Mouse (Mus musculus): ENCODE data around the gene Alpk3.
"Not testable (repeated sequence)": the region's sequence is repeated elsewhere in the genome, so short reads cannot be mapped to it uniquely, and the experiment has no call there.

The Alpk3 gene

DNA sequence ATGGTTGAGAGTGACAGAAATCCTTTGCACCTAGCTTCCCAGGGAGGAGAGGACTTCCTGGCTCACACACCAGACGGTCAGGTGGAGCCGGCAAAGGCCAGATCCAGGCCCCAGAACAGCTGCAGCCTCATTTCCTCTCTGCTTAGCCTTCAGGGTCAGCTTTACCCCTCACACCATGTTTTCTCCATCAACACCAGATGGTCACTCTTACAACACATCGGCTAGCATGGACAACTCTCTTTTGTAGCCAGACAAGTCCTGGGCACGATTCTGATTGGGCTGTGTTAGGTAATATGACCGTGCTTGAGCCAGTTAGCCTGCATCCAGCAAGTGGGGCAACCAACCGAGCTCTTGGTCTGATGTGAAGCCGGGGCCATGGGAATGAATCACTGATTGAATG lies 74.5 kb downstream of the Alpk3 start:
- no peak for DNase-seq (ENCODE audit: low spot score in 2 of 2)

DNA sequence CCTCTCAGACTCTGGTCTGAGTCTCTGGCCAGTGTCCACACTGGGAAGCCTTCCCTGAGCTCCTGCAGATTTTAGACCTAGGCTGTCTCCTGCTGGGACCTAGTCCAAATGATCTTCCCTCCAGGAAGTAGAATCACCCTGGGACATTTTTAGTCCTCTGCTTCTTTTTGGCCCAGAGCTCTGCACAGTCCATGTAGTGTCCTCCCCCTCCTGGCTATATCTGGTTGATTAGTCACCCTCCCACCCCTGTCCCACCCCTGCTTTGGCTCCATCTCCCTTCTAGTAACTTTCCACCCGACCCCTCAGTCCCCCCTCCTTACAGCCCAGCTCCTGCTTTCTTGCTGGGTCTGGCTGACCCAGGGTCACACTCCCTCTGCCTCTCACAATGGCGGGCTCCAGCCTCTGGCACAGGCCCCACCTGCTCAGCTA lies 75.5 kb downstream of the Alpk3 start:
- no peak for DNase-seq (ENCODE audit: low spot score in 2 of 2)

DNA sequence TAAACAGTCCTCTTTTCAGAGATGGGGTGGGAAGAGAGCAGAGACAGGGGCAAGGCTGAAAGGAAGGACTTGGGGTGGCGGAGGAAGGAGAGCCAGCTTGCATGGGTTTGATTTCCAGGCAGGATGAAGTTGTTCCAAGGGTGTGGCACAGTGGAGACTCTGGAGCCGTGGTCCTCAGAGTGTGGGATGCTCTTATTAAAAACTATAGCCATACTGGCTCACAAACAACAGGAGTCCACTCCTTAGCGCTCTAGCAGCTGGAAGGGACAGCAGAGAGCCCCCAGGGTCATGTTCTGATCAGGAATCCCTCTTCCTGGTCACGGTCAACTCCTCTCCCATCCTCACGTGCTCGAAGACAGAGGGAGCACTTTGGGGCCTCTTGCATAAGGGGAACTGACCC lies 76.0 kb downstream of the Alpk3 start:
- no peak for DNase-seq (ENCODE audit: low spot score in 2 of 2)

DNA sequence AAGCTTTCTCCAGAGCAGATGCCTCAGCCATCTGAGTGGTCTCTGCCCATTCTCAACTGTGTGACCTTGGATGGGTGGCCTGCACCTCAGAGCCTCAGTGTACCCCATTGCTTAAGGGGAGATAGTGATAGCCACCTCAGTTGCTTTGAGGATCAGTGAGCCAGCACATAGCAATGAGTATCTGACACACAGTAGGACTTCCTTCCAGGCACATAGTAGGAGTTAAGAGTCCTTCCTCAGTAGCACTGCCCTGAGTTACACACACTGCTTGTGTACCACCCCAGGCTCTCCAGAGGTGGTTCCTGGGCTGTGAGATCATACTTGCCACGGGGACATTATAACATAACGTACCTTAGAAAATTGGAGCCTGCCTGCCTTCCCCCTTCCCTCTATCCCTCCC lies 76.5 kb downstream of the Alpk3 start:
- no peak for DNase-seq (ENCODE audit: low spot score in 2 of 2)

DNA sequence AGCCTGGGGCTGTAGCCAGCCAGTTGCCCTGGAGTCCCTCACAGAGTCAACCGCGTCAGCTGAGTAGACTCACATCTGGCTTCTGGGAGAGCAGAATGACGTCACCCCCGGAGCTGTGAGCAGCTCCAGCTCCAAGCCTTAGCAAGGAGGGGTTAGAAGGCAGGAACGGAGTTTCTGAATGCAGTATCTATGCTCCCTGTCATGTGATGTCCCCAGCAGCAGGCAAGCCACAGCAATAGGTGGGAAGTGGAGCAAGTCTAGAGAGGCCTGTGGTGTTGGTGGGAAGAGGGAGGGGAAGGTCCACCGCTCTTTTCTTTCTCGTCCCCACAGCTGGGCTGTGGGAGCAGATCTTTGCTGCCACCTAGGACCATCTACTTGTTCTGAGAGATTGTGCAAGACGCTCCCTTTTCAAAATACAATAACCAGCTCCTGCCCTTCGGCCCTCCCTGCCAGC lies 77.2 kb downstream of the Alpk3 start:
- DNase-seq (ENCODE audit: low spot score in 2 of 2) = peak; percentile 15 to 49

DNA sequence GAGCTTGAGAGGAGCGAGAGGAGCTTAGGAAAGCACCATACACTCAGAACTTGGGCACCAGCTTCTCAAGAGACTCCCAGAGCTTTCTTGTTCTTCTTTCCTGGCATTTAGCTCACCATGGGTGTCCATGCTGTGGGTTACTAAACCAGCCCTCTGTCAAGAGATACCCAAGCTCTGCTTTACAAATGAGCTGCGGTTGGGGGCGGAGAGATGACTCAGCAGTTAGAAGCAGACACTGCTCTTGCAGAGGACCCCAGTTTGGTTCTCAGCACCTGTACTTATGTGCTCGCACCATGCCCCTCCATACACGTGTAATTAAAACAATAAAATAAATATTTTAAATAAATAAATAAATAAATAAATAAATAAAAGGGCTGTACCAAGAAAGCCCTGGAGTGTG lies 79.9 kb downstream of the Alpk3 start:
- DNase-seq (ENCODE audit: low spot score in 2 of 2) = no peak

DNA sequence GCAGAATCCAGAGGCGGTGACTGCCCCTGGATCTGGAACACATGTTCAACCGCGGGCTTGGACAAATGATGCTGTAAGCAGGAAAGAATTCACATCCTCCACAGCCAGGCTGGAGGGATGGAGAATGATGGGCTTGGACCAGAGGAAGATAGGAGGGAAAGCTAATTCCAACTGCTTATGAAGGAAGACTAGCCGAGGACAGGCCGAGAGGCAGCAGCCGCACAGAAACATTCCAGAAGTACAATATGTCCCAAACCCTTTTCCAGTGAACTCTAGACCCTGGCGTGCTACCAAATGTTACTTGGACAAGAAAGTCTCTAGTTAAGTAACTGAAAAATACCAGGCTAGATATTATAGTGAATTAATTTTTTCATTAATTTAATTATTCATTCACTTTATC lies 81.7 kb downstream of the Alpk3 start:
- DNase-seq (ENCODE audit: low spot score in 2 of 2) = no peak

DNA sequence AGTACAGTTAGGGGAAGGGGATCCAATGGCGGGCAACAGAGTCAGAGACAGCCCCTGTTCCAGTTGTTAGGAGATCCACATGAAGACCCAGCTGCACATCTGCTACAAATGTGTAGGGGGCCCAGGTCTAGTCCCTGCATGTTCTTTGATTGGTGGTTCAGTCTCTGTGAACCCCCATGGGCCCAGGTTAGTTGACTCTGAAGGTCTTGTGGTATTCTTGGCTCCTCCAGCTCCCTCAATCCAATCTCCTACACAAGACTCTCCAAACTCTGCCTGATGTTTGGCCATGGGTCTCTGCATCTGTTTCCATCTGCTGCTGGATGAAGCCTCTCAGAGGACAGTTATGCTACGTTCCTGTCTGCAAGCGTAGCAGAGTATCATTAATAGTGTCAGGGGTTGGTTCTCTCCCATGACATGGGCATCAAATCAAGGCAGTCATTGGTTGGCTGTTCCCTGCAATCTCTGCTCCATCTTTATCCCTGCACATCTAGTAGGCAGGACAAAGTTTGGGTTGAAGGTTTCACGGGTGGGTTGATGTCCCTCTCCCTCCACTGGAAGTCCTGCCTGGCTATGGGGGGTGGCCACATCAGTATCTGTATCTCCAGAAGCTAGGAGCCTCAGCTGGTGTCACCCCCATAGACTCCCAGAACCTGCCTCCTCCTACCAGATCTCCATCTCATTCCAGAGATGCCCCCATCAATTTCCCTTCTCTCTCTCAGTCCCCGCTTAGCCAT lies 82.4 kb downstream of the Alpk3 start:
- no peak for DNase-seq (ENCODE audit: low spot score in 2 of 2)

DNA sequence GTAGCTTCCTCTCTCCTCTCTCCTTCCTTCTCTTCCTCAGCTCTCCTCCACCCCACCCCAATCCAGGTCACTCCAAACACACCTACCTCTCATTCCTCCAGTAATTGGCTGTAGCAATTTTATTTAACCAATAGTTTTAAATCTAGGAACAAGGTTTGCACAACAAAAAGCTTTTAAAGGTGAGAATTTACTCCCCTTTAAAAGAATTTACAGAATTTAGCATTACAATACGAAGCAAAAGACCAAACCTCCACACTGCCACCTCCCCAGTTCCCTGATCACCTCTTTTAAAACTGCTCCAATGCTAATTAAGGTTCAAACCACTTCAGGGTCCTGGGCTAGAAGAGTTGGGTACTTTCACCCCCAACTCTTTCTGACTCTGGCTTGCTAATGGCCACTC lies 84.1 kb downstream of the Alpk3 start:
- DNase-seq (ENCODE audit: low spot score in 2 of 2) = no peak

DNA sequence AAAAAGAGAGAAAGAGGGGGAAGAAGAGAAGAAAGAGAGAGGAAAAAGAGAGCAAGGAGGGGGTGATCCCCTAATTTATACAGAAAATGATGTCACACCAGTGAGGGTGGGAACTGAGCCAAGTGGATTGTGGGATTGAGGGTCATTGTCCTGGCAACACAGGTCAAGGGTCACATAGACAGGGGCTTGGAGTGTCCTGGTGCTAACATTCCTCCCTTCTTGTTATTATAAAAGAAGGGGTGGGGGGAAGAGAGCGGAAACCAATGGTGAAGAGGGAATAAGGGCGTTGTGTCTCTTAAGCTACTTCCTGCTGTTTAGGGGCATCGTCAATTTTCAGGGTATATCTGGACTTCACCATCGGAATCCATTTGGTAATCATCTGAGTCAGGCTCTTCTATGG lies 85.7 kb downstream of the Alpk3 start:
- not testable (repeated sequence) for DNase-seq (ENCODE audit: low spot score in 2 of 2)

DNA sequence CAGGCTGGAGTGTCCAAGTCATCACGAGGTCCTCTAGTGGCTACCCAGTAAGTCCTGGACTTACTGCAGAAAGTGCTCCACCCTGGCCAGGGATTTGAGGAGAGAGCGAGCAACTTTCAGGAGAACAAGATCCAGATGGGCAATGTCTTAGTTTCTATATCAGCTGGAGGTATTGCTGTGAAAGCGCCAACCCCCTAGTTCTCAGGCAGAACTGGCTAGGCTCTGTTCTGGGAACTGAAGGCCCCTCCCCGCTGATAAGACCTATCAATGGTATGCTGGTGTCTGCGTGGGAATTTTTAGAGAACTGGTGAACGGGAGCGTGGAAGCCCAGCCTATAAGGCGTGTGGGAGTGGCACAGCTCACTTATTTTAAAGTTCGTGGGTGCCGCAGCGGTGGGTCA lies 92.4 kb downstream of the Alpk3 start:
- no peak for DNase-seq (ENCODE audit: low spot score in 2 of 2)

DNA sequence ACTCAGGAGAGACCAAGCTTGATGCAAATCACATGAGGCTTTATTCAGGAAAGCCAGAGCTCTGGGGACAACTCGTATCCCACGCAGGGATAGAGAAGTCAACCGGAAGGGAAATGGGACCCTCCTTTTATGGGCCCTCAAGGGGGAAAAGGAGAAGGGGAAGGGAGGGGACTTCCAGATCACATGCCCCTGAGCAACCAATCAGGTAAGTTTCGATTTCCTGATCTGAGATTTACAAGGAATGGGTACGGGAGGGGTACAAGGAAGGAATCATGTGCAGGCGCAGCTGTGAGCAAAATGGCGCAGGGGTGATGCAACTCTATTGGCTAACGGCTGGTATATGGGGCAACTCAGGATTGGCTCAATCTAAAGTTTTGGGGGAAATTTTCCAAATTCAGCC lies 93.8 kb downstream of the Alpk3 start:
- DNase-seq (ENCODE audit: low spot score in 2 of 2) = no peak

DNA sequence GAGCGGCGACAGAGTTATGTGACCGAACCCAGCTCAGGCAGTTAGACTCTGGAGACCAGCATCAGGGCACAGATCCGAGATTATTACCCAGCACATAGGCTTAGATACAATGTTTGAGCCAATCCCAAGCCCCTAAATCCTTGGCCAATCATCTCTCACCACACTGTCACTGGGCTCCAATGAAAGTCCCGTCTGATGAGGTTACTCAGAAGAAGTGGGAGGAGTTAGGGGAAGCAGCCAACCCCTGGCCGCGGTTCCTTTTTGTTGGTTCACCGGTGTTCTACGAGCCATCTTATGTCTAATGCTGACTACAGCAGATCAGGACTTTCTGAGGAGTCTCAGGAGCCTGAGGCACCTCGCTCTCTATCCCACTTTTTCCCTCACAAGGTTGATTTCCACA lies 94.9 kb downstream of the Alpk3 start:
- no peak for DNase-seq (ENCODE audit: low spot score in 2 of 2)

DNA sequence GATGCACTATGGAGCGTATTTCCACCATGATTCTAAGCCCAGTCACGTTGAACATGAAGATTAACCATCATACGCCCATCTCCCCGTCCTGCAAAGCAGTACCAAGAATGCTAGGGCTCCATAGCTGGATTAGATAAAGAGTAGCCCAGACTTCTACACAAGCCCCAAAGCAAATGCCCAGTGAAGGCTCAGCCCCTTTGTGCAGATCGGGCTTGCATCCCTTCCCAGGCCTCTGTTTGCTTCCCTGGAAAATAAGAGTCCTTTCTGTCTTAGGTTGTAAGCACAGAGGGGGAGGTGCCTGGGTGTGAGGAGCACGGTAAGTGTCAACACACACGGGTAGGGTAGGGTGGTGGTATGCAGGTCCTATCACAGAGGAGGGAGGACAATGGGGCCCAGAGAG lies 95.4 kb downstream of the Alpk3 start:
- no peak for DNase-seq (ENCODE audit: low spot score in 2 of 2)

DNA sequence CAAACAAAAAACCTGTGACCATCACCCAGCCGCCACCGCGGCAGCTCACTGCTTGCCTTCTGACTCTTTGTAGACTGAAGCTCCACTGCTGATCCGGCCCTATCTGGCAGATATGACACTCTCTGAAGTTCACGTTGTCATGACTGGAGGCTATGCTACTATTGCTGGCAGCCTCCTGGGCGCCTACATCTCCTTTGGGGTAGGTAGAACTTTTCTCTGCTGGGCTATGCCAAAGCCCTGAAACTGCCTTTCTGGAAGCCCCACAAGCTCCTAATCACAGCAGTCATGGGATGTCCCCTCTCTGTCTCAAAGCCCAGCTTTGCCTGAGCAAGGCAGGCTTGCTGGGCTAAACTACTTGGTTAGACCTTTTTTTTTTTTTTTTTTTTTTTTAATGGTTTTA lies 95.9 kb downstream of the Alpk3 start:
- DNase-seq (ENCODE audit: low spot score in 2 of 2) = no peak

DNA sequence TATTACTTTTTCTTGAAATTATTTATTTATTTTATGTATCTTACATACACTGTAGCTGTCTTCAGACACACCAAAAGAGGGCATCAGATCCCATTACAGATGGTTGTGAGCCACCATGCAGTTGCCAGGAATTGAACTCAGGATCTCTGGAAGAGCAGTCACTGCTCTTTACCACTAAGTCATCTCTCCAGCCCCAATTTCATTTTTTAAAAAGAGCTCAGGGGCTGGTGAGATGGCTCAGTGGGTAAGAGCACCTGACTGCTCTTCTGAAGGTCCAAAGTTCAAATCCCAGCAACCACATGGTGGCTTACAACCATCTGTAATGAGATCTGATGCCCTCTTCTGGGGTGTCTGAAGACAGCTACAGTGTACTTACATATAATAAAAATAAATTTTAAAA lies 96.8 kb downstream of the Alpk3 start:
- not testable (repeated sequence) for DNase-seq (ENCODE audit: low spot score in 2 of 2)

DNA sequence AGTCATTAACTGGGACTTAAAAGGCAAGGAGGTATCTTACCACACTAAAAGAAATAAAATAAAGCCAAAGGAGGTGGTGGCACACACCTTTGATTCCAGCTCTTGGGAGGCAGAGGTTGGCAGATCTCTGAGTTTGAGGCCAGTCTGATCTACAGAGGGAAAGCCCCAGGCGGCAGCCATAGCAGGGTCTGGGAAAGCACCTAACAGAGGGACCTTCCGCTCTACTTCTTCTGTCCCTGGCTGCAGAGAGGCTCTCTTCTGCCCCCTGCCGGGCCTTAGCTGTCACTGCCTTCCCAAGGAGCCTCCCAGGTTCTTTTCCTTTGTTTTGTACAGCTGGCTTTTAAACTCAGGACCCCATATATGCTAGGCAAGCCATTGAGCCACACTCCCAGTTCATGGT lies 97.6 kb downstream of the Alpk3 start:
- DNase-seq (ENCODE audit: low spot score in 2 of 2) = peak; percentile 14 to 50
